Mouse (Mus musculus) intestine, embryonic 16.5 days (tissue): ENCODE measurements at regions not wholly inside any gene's neighbourhood (a gene's known extent, or its start where the extent isn't known, plus 50 kb on each side); places are given as distances from the start of the nearest gene placed in this dataset.

Experiments used
- ATAC-seq: fragments of 200-750 bp; cut with Nextera tagmentation; 2 replicates; pipeline ENCODE4 v1.8.0; 2017; ENCODE audit warnings: moderate TSS enrichment, moderate library complexity
- H3K27ac ChIP-seq: fragments of 300-500 bp; sonication (generic); 2 replicates; pipeline ENCODE4 v1.5.1; 2014; ENCODE audit warnings: mild to moderate bottlenecking, low read length
- H3K27me3 ChIP-seq: fragments of 300-500 bp; sonication (generic); replicated peaks from 2 replicates; pipeline ENCODE4 v1.6.1; 2014; ENCODE audit warnings: low read length, control low read depth, mixed read lengths; ENCODE audit not compliant: control insufficient read depth, insufficient read depth
- H3K36me3 ChIP-seq: fragments of 300-500 bp; sonication (generic); 2 replicates; pipeline ENCODE4 v1.6.1; 2014; ENCODE audit warnings: low read length, control low read depth; ENCODE audit not compliant: control insufficient read depth, insufficient read depth
- H3K4me1 ChIP-seq: fragments of 300-500 bp; sonication (generic); 2 replicates; pipeline ENCODE4 v1.6.1; 2014; ENCODE audit warnings: low read length, control low read depth, mixed read lengths; ENCODE audit not compliant: control insufficient read depth, insufficient read depth
- H3K4me2 ChIP-seq: fragments of 300-500 bp; sonication (generic); 2 replicates; pipeline ENCODE4 v1.6.1; 2014; ENCODE audit warnings: low read depth, low read length, control low read depth
- H3K4me3 ChIP-seq: fragments of 300-500 bp; sonication (generic); 2 replicates; pipeline ENCODE4 v1.5.1; 2014; ENCODE audit warnings: mild to moderate bottlenecking, low read length
- H3K9ac ChIP-seq: fragments of 300-500 bp; sonication (generic); 2 replicates; pipeline ENCODE4 v1.6.1; 2014; ENCODE audit warnings: low read depth, low read length
- H3K9me3 ChIP-seq: fragments of 300-500 bp; sonication (generic); 2 replicates; pipeline ENCODE4 v1.6.1; 2016; ENCODE audit warnings: low read length, control low read depth; ENCODE audit not compliant: control insufficient read depth
- WGBS: fragments of 180-500 bp; shearing (Covaris S2); extraction: QIAGEN DNeasy Blood & Tissue Kit; methylation state at CpG from one replicate; pipeline ENCODE4 v1.1.7; 2014; 5-methylcytosine and 5-hydroxymethylcytosine counted together

GRCm38 (mm10) chr2:134419581-134419980 is 134.6 kb downstream of the Hao1 start:
- no peak overlapping the region for H3K27ac ChIP-seq
- no peak overlapping the region for H3K9ac ChIP-seq
- 64% methylated on average over 2 of the region's 2 CpGs for WGBS
- no peak for ATAC-seq
- no peaks in the 10 kb centered on the region for H3K27me3 ChIP-seq
- H3K4me3 ChIP-seq: no peak overlapping the region
- no peaks in the 10 kb centered on the region for H3K9me3 ChIP-seq
- H3K4me2 ChIP-seq: no peak overlapping the region
- H3K36me3 ChIP-seq: no peaks in the 10 kb centered on the region
- no peaks in the 10 kb centered on the region for H3K4me1 ChIP-seq

GRCm38 (mm10) chr2:134399564-134399963 is 154.6 kb downstream of the Hao1 start:
- no peak overlapping the region for H3K9ac ChIP-seq
- no peak overlapping the region for H3K4me2 ChIP-seq
- H3K4me1 ChIP-seq: no peaks in the 10 kb centered on the region
- WGBS: 60% methylated on average over 3 of the region's 3 CpGs
- H3K9me3 ChIP-seq: no peaks in the 10 kb centered on the region
- ATAC-seq: no peak
- no peaks in the 10 kb centered on the region for H3K36me3 ChIP-seq
- H3K27ac ChIP-seq: no peak overlapping the region
- H3K4me3 ChIP-seq: no peak overlapping the region
- no peaks in the 10 kb centered on the region for H3K27me3 ChIP-seq

- H3K9ac ChIP-seq: no peak overlapping the region
- H3K4me1 ChIP-seq: no peaks in the 10 kb centered on the region
- no peak overlapping the region for H3K4me2 ChIP-seq
- no peak overlapping the region for H3K4me3 ChIP-seq
- no peaks in the 10 kb centered on the region for H3K36me3 ChIP-seq
- ATAC-seq: no peak
- H3K9me3 ChIP-seq: no peaks in the 10 kb centered on the region
- WGBS: 87% methylated on average over 3 of the region's 3 CpGs
- H3K27me3 ChIP-seq: no peaks in the 10 kb centered on the region
- no peak overlapping the region for H3K27ac ChIP-seq
Measured at GRCm38 (mm10) chr2:134393421-134393820, 160.7 kb downstream of the Hao1 start.

- H3K9ac ChIP-seq: no peak overlapping the region
- no peaks in the 10 kb centered on the region for H3K9me3 ChIP-seq
- no peaks in the 10 kb centered on the region for H3K4me1 ChIP-seq
- no peaks in the 10 kb centered on the region for H3K27me3 ChIP-seq
- 71% methylated on average over 2 of the region's 2 CpGs for WGBS
- no peak overlapping the region for H3K4me2 ChIP-seq
- H3K36me3 ChIP-seq: no peaks in the 10 kb centered on the region
- no peak overlapping the region for H3K27ac ChIP-seq
- ATAC-seq: no peak
- H3K4me3 ChIP-seq: no peak overlapping the region
Measured at GRCm38 (mm10) chr2:134375116-134375515, 179.1 kb downstream of the Hao1 start.

DNA sequence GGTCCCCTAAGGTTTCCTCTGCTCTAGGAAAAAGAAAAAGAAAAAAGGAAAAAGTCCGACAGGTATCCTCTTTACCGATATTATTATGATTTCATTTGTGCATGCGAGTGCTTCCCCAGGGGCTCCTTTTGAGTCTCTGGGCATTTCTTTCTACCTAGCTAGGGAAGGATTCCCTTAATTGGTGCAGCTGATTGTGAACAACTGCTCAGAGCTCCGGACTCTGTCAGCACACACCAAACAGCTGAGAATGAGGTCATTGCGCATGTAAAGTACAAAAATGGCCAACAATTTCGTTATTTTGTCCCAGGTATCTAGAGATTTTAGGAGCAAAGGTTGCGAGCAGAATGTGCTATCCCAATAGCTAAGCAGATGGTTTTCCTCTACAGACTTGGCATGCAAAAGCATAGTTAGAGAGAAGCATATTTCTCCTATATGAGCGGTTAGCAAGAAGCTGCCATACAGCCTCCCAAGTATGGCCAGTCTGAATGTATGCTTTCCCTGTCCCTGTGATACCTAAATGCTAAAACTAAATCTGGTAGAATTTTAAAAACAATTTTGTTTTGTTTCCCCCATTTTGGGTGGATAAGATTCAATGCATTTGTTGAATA is 203.2 kb downstream of the Hao1 start:
- 80% methylated on average over 8 of the region's 8 CpGs for WGBS

DNA sequence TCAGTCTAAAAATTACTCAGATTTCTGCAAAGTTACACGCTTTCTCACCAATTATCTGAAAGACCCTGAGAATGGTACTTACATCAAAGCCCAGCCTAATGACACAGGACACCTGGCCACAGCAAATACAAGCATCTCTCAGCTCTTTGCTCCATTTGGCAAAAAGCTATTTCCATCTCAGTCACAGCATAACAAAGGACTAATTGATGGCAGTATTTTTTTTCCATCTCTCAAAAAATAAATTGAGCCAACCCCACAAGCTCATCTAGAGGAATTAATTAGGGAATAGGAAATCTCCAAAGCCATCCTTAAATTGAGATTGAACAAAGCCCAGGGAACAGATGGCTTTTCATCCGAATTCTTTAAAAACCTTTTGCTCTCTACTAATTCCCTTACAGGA is 203.7 kb downstream of the Hao1 start:
- H3K4me2 ChIP-seq: no peak overlapping the region
- no peak overlapping the region for H3K4me3 ChIP-seq
- H3K36me3 ChIP-seq: no peaks in the 10 kb centered on the region
- H3K9ac ChIP-seq: no peak overlapping the region
- no peaks in the 10 kb centered on the region for H3K4me1 ChIP-seq
- no peaks in the 10 kb centered on the region for H3K27me3 ChIP-seq
- no peaks in the 10 kb centered on the region for H3K9me3 ChIP-seq
- no peak for ATAC-seq
- H3K27ac ChIP-seq: no peak overlapping the region
- 79% methylated on average over 2 of the region's 2 CpGs for WGBS

More for the DNA sequence above, 203.2 kb downstream of the Hao1 start:
- Histone ChIP-seq H3K27me3 (no peaks in the 10 kb centered on the region), H3K9ac (no peak overlapping the region), H3K36me3 (no peaks in the 10 kb centered on the region), H3K4me1 (no peaks in the 10 kb centered on the region), H3K27ac (no peak overlapping the region), H3K4me3 (no peak overlapping the region), H3K9me3 (no peaks in the 10 kb centered on the region), H3K4me2 (no peak overlapping the region)
- ATAC-seq: no peak

GRCm38 (mm10) chr2:134342515-134343140 is 211.5 kb downstream of the Hao1 start:
- 67% methylated on average over 6 of the region's 6 CpGs for WGBS
- H3K9me3 ChIP-seq: no peaks in the 10 kb centered on the region
- H3K9ac ChIP-seq: no peak overlapping the region
- no peak overlapping the region for H3K27ac ChIP-seq
- H3K4me2 ChIP-seq: no peak overlapping the region
- H3K4me3 ChIP-seq: no peak overlapping the region
- no peaks in the 10 kb centered on the region for H3K27me3 ChIP-seq
- H3K36me3 ChIP-seq: no peaks in the 10 kb centered on the region
- no peak for ATAC-seq
- no peaks in the 10 kb centered on the region for H3K4me1 ChIP-seq

GRCm38 (mm10) chr2:134308092-134308491 is 246.1 kb downstream of the Hao1 start:
- 76% methylated on average over 3 of the region's 3 CpGs for WGBS
- ATAC-seq: no peak
- no peak overlapping the region for H3K4me3 ChIP-seq

DNA sequence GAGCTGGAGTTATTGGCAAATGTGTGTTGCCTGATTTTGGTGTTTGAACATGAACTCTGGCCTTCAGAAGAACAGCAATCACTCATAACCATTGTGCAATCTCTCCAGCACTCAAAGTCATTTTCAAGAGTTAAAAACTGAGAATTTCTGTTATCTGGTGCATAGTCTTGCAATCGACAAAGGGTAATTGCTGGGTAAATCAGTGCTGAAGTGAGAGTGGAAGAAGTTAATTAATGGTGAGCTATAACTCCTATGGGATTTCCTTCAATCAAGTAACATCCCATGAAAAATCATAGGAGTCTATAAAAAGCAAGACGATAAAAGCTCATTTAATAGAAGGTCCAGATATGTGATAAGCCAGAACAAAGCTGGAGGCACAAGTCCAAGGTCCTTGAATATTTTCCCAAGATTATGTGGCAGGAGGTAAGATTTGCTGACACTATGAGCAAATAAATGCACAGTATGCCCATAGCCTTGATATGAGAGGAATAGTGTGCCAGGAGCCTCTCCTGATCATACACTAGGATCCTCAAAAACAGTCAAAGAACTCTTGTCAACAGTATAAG is 264.0 kb downstream of the Hao1 start:
- ATAC-seq: peak; percentile 78

More at GRCm38 (mm10) chr2:134308092-134308491, 246.1 kb downstream of the Hao1 start:
- Histone ChIP-seq H3K9ac (no peak overlapping the region), H3K27me3 (no peaks in the 10 kb centered on the region), H3K4me1 (no peaks in the 10 kb centered on the region), H3K4me2 (no peak overlapping the region), H3K36me3 (no peaks in the 10 kb centered on the region), H3K9me3 (no peaks in the 10 kb centered on the region), H3K27ac (no peak overlapping the region)

More for the DNA sequence above, 264.0 kb downstream of the Hao1 start:
- H3K4me2 ChIP-seq: no peak overlapping the region
- 73% methylated on average over 2 of the region's 2 CpGs for WGBS
- H3K4me1 ChIP-seq: no peaks in the 10 kb centered on the region
- H3K9ac ChIP-seq: no peak overlapping the region
- no peak overlapping the region for H3K27ac ChIP-seq
- no peak overlapping the region for H3K4me3 ChIP-seq
- H3K9me3 ChIP-seq: no peaks in the 10 kb centered on the region
- no peaks in the 10 kb centered on the region for H3K27me3 ChIP-seq
- H3K36me3 ChIP-seq: no peaks in the 10 kb centered on the region
